Mouse (Mus musculus) small intestine, adult 10 weeks (tissue): ENCODE measurements around the gene Tspan33. TPM values are rescaled to one million over a fixed set of nuclear protein-coding genes. Genes with fewer than 3 reads are reported as not detected.

ENCODE experiments used
- polyA plus RNA-seq: library from polyadenylated mRNA; stranded (reverse); fragments of 350-450 nt; fragmentation: Illumina TruSeq; extraction: RNeasy Lipid Tissue Mini Kit (QIAGEN cat#74804); gene quantifications from one replicate; pipeline ENCODE4 v1.2.3, GENCODE M21; 2014; ENCODE audit warnings: low replicate concordance

Gene Tspan33
- not detected for polyA plus RNA-seq

DNA sequence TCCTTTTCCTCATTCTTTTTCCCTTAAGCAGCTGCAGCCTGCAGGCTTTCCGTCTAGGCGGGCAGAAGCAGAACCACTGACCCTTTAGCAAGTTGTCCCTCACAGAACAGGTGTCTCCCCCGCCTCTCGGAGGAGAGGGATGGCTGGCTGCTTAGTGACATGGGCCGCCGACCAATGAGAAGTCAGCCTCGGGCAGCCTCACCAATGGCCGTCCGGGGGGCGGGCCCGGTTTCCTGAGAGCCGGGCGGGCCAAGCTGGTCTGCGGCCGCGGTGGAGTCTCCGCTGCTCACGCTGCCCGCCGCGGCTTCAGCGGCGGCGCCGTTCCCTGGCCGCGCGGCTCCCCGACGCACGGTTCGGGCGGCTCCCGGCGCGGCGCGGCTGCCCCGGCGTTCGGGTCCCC is at the start of gene Tspan33:
Gene Tspan33 (plus strand): TSS at position 270 of the 400 bp plus-strand sequence.

GRCm38 (mm10) chr6:29735336-29735688 is 41.3 kb downstream of the Tspan33 start, which contains the start of gene Smo:
TSS of gene Smo (plus strand) at chr6:29735503.

Other genes with a start within 250 kb of the Tspan33 start
- 14.5 TPM for gene Atp6v1f, start 226.5 kb upstream of the Tspan33 start, polyA plus RNA-seq
- not detected for gene Atp6v1fnb, start 222.8 kb upstream of the Tspan33 start, polyA plus RNA-seq
- not detected for gene Kcp, start 186.3 kb upstream of the Tspan33 start, polyA plus RNA-seq
- 1.0 TPM for gene Irf5, start 167.6 kb upstream of the Tspan33 start, polyA plus RNA-seq
- 42.1 TPM for gene Tnpo3, start 84.3 kb upstream of the Tspan33 start, polyA plus RNA-seq
- 1.4 TPM for gene Smo, start 41.3 kb downstream of the Tspan33 start, polyA plus RNA-seq
- 374 TPM for gene Ahcyl2, start 73.8 kb downstream of the Tspan33 start, polyA plus RNA-seq
- gene Strip2, start 222.8 kb downstream of the Tspan33 start, polyA plus RNA-seq, result 6.2 TPM